Mouse (Mus musculus): Measurements from ENCODE around the gene Hoxa5. TPM values are rescaled to one million over a fixed set of nuclear protein-coding genes. Genes with fewer than 3 reads are reported as not detected.
A peak's percentile ranks its signal among the peaks of the same experiment; 100 is the strongest.

Hoxa5 gene
- total RNA-seq, 1 experiment from 2014 or later, result not detected

- ATAC-seq (ENCODE audit: extremely low read depth, insufficient number of reproducible peaks, low FRiP score, poor library complexity, severe bottlenecking), result no peak
These were observed 38.5 kb upstream of the Hoxa5 start for GRCm38 (mm10) chr6:52242801-52243332.

- no peak for ATAC-seq (ENCODE audit: extremely low read depth, insufficient number of reproducible peaks, low FRiP score, poor library complexity, severe bottlenecking)
These were observed 36.7 kb upstream of the Hoxa5 start for GRCm38 (mm10) chr6:52241001-52241621.

- ATAC-seq (ENCODE audit: extremely low read depth, insufficient number of reproducible peaks, low FRiP score, poor library complexity, severe bottlenecking), result peak; percentile 68
These were observed 36.1 kb upstream of the Hoxa5 start, which contains the start of gene Hoxa10 for GRCm38 (mm10) chr6:52240389-52241000. TSS of gene Hoxa10 (minus strand) at chr6:52240854.

DNA sequence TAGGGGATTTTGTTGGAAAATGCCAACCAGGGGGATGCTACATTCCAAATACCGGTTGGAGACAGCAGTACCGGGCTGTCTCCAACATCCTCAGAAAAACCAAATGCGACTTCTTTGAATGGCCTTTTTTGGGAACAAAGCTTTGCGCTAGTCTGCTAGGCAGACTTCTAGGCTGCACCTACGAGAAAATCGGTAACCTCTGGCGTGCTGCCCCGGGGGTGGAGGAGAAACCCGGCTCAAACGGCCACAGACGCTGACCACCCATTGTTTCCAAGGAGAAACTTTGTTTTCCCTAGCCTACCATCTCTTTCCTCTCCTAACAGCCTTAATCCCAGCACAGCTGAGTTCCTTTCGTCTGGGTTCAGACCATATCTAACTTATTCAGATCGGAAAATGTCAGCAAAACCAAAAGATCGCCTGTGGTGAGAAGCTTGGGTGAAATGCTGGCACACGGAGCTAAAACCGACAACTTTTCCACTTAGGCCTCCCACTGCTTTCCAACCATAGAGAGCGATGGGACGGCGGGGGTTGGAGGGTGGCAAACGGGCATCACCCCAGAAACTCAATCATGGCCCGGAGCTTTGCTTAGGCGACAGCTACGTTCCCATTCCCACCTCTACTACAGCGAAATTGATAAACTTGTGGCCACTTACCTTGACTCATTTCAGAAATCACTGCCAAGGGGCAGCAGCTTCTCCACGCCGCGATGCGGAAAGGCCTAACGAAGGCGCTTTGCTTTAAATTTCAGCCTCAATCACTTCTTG is 35.4 kb upstream of the Hoxa5 start:
- no peak for ATAC-seq (ENCODE audit: extremely low read depth, insufficient number of reproducible peaks, low FRiP score, poor library complexity, severe bottlenecking)

GRCm38 (mm10) chr6:52238976-52239375 is 34.6 kb upstream of the Hoxa5 start:
- no peak for ATAC-seq (ENCODE audit: extremely low read depth, insufficient number of reproducible peaks, low FRiP score, poor library complexity, severe bottlenecking)

DNA sequence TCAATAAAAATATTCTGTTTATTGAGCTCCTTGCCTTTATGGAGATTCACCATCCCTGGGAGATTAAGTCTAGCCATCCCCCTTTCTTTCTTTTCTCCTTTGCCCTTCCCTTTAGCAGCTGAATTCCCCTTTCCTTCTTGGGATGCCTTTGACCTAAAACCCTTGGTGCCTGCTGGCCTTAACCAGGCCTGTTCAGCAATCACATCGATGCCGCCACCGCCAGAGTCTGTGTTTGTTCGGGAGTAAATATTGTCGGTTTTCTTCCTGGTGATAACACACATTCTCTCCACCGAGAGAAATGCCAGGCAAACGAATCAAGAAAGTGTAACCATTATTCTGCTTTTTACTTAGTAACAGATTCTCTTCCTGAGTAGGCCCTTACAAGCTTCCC is 33.8 kb upstream of the Hoxa5 start:
- no peak for ATAC-seq (ENCODE audit: extremely low read depth, insufficient number of reproducible peaks, low FRiP score, poor library complexity, severe bottlenecking)

- ATAC-seq (ENCODE audit: extremely low read depth, insufficient number of reproducible peaks, low FRiP score, poor library complexity, severe bottlenecking), result no peak
These were observed 33.2 kb upstream of the Hoxa5 start for GRCm38 (mm10) chr6:52237346-52238154.

DNA sequence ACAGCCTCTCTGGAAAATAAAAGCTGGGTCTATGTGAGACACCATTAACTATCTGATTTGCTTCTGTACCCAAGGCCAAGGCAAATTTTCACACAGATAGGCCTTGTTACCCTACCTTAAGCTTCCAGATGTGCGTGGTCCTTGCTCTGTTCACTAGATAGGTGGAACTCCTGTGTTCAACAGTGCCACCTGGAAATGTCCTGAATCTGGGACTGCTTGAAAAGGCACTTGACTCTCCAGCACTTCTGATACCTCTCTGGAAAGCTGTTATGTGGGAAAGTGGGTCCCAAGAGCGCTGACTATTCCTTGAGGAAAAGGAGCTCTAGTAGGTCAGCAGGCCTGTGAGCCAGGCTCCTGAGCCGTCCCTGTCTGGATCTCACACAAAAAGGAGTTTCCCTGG is 32.4 kb upstream of the Hoxa5 start:
- ATAC-seq (ENCODE audit: extremely low read depth, insufficient number of reproducible peaks, low FRiP score, poor library complexity, severe bottlenecking), result no peak

DNA sequence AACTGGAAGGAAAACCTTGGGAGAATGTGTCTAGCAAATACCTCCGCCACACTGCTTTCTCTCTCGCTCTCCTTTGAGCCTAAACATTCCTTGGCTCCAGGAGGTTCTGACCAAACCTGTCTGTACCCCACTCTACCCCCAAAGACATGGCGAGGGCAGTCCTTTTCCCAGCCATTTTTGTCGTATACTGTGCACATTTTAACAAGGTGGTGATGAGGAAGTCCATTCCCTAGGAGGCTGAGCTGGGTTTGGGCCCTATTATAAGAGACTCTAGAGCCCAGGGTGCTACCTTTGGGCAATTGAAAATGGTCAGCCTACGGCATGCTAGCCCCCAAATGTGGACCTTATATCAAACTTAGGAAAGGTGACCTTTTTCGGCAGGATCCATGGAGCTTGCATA is 31.5 kb upstream of the Hoxa5 start:
- ATAC-seq (ENCODE audit: extremely low read depth, insufficient number of reproducible peaks, low FRiP score, poor library complexity, severe bottlenecking), result no peak

- ATAC-seq (ENCODE audit: extremely low read depth, insufficient number of reproducible peaks, low FRiP score, poor library complexity, severe bottlenecking), result no peak
These were observed 30.9 kb upstream of the Hoxa5 start for GRCm38 (mm10) chr6:52235267-52235666.

GRCm38 (mm10) chr6:52234428-52235140 is 30.2 kb upstream of the Hoxa5 start:
- ATAC-seq (ENCODE audit: extremely low read depth, insufficient number of reproducible peaks, low FRiP score, poor library complexity, severe bottlenecking), result no peak

DNA sequence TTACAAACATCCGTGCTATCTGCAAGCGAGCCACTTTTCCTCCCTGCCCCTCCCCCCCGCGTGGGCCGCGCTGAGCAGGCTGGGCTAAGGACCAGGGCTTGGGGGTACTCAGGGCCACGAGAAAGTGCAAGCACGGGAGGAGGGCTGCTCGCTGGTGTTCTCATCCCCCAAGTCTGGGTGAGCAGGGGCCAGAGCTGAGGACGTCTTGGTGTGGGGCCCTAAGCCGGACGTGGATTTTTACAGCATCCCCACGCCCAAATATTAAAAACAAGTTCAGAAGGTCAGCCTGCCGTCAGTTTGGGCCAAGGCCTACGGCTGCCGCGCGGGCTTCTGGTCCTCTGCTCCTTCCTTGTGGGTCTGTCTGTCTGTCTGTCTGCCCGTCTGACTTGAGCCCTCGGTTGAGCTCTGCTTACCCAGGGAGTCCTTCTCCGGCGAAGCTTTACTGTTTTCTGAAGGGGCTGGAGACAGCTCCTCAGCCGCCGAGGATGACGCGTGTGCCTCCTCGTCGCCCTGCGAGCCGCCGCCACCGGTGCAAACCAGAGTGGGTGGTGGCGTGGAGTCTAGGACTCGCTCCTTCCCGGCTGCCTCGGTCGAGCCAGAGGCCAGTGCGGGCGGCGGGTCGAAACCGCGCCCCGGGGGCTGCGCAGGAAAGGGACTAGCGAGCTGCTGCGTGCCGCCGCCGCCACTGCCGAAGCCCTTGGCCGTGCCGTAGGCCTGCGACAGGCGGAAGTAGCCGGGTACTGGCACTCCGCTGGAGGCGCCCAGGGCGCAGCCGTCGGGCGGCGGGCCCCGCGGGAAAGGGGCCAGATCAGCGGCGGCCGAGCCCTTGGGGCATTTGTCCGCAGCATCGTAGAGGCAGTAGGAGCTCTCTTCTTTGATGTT is 29.4 kb upstream of the Hoxa5 start:
- ATAC-seq (ENCODE audit: extremely low read depth, insufficient number of reproducible peaks, low FRiP score, poor library complexity, severe bottlenecking), result no peak

DNA sequence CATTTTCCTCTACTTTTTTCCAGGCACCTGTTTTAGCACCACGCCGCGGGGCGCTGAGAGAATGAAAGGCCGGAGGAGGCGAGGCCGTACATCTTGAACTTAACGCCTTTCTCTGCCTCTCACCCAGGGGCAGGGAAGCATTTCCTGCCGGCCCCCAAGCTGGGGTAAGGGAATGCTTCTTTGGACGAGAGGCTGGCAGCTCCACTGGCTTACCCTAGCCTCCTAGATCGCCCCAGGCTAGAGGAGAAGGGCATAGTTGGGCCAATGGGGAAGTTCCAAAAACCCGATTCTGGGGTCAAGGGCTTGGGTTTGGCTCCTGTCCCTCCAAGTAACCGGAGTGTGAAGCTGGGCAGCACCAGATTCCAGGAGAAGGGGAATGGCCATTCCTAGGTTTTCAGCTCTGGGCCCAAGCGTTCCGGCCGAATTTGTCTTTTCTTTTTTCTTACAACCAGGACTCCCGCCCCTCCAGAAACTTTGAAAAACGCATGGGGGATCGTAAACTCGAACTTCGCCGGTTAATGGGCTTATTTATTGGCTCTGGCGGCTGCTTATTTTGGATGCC is 28.7 kb upstream of the Hoxa5 start:
- ATAC-seq (ENCODE audit: extremely low read depth, insufficient number of reproducible peaks, low FRiP score, poor library complexity, severe bottlenecking), result no peak

- no peak for ATAC-seq (ENCODE audit: extremely low read depth, insufficient number of reproducible peaks, low FRiP score, poor library complexity, severe bottlenecking)
These were observed 28.2 kb upstream of the Hoxa5 start for GRCm38 (mm10) chr6:52232568-52232965.

GRCm38 (mm10) chr6:52231885-52232567 is 27.6 kb upstream of the Hoxa5 start:
- ATAC-seq (ENCODE audit: extremely low read depth, insufficient number of reproducible peaks, low FRiP score, poor library complexity, severe bottlenecking), result no peak

DNA sequence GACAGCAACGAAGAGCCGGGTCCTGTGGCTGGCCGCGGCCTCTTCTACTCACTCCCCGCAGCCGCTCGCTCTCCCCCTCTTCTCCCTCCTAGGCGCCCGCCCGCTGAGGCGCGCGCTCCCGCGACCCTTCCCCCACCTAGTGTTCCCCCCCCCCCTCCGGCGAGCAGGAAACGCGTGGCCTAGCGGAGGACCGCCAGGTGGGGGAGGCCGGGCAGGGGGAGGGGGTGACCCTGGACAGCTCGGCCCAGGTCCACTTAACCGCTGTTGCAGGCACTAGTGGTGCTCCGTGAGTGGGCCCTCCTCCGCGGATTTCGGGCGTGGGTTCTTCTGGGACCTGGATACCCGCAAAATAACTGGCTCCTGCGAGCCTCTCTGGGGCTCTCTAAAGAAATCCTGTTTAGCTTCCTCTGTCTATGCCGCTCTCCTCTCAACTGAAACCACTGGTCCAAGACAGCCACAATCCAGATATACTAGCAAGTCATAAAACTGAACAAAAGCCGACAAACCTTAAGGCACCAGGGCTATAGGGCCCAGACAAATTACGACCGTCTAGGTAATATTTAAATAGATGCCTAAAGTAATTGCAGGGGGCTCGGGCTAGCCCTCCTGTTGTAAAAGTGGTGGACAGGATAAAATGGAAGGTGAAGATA is 26.3 kb upstream of the Hoxa5 start, which contains the start of gene Hoxa9:
Gene Hoxa9 (minus strand): TSS at position 574 of the 650 bp plus-strand sequence.
- no peak for ATAC-seq (ENCODE audit: extremely low read depth, insufficient number of reproducible peaks, low FRiP score, poor library complexity, severe bottlenecking)

Data from neutrophil, adult 5-6 weeks (primary cell).